Mouse (Mus musculus) embryonic facial prominence, embryonic 11.5 days (tissue): Measurements from ENCODE around the gene Apoa4. TPM values are rescaled to one million over a fixed set of nuclear protein-coding genes. Genes with fewer than 3 reads are reported as not detected.

Source experiments
- ATAC-seq: fragments of 200-750 bp; cut with Nextera tagmentation; replicated peaks from 2 replicates; pipeline ENCODE4 v1.8.0; 2017; ENCODE audit warnings: low read depth; ENCODE audit not compliant: insufficient number of reproducible peaks, low FRiP score, low TSS enrichment
- DNase-seq: peaks from one replicate; pipeline ENCODE4 v3.0.0-alpha.2; 2015; ENCODE audit warnings: low spot score
- H3K27ac ChIP-seq: fragments of 300-500 bp; sonication (generic); replicated peaks from 2 replicates; pipeline ENCODE4 v1.5.1; 2014; ENCODE audit warnings: mild to moderate bottlenecking, low read depth, low read length, control low read depth
- H3K27me3 ChIP-seq: fragments of 300-500 bp; sonication (generic); 2 replicates; pipeline ENCODE4 v1.6.1; 2014; ENCODE audit warnings: mild to moderate bottlenecking, low read length, moderate library complexity, mixed read lengths; ENCODE audit not compliant: control insufficient read depth, insufficient read depth
- H3K36me3 ChIP-seq: fragments of 300-500 bp; sonication (generic); replicated peaks from 2 replicates; pipeline ENCODE4 v1.6.1; 2014; ENCODE audit warnings: low read depth, mild to moderate bottlenecking, low read length, moderate library complexity, mixed read lengths; ENCODE audit not compliant: control insufficient read depth, insufficient read depth
- H3K4me1 ChIP-seq: fragments of 300-500 bp; sonication (generic); 2 replicates; pipeline ENCODE4 v1.6.1; 2014; ENCODE audit warnings: low read length, mixed read lengths; ENCODE audit not compliant: control insufficient read depth, insufficient read depth
- H3K4me2 ChIP-seq: fragments of 300-500 bp; sonication (generic); 2 replicates; pipeline ENCODE4 v1.6.1; 2014; ENCODE audit warnings: low read depth, mild to moderate bottlenecking, control low read depth, low read length, moderate library complexity
- H3K4me3 ChIP-seq: fragments of 300-500 bp; sonication (generic); 2 replicates; pipeline ENCODE4 v1.5.1; 2014; ENCODE audit warnings: low read depth, low read length, control low read depth
- H3K9ac ChIP-seq: fragments of 300-500 bp; sonication (generic); replicated peaks from 2 replicates; pipeline ENCODE4 v1.6.1; 2014; ENCODE audit warnings: mild to moderate bottlenecking, control low read depth, low read length
- H3K9me3 ChIP-seq: fragments of 300-500 bp; sonication (generic); replicated peaks from 2 replicates; pipeline ENCODE4 v1.6.1; 2016; ENCODE audit warnings: mild to moderate bottlenecking, low read length, inconsistent platforms, mixed read lengths; ENCODE audit not compliant: control insufficient read depth
- WGBS: fragments of 180-500 bp; shearing (Covaris S2); extraction: QIAGEN DNeasy Blood & Tissue Kit; methylation state at CpG from one replicate; pipeline ENCODE4 v1.1.7; 2014; 5-methylcytosine and 5-hydroxymethylcytosine counted together
- polyA plus RNA-seq: library from polyadenylated mRNA; unstranded; fragments of >200 nt; fragmentation: Nextera tagmentation; extraction: Ambion mirVana; gene quantifications from 2 replicates; pipeline ENCODE4 v1.2.1, GENCODE M21; 2014

Gene Apoa4
- polyA plus RNA-seq, 1 experiment from 2014 or later: not detected

- Histone ChIP-seq H3K27ac (no peak overlapping the region), H3K27me3 (no peaks in the 10 kb centered on the region), H3K9ac (no peak overlapping the region), H3K9me3 (no peaks in the 10 kb centered on the region), H3K4me2 (no peak overlapping the region), H3K36me3 (no peaks in the 10 kb centered on the region; the same call in 1 of the 2 replicates), H3K4me3 (no peak overlapping the region), H3K4me1 (no peaks in the 10 kb centered on the region)
- ATAC-seq: no peak
- WGBS: 85% methylated on average over 11 of the region's 11 CpGs
- no peak for DNase-seq
Observed at GRCm38 (mm10) chr9:46215338-46216322, 24.9 kb upstream of the Apoa4 start.

GRCm38 (mm10) chr9:46216744-46217470 is 23.6 kb upstream of the Apoa4 start:
- Histone ChIP-seq H3K4me1 (no peaks in the 10 kb centered on the region), H3K27me3 (no peaks in the 10 kb centered on the region), H3K4me3 (no peak overlapping the region), H3K9me3 (no peaks in the 10 kb centered on the region), H3K4me2 (no peak overlapping the region), H3K9ac (no peak overlapping the region), H3K36me3 (no peaks in the 10 kb centered on the region), H3K27ac (no peak overlapping the region)
- DNase-seq (no peak), ATAC-seq (no peak)
- WGBS: 93% methylated on average over 13 of the region's 13 CpGs

- Histone ChIP-seq H3K4me2 (no peak overlapping the region), H3K27ac (no peak overlapping the region), H3K4me1 (no peaks in the 10 kb centered on the region), H3K4me3 (no peak overlapping the region), H3K27me3 (no peaks in the 10 kb centered on the region), H3K9ac (no peak overlapping the region), H3K36me3 (no peaks in the 10 kb centered on the region; the same call in 1 of the 2 replicates), H3K9me3 (no peaks in the 10 kb centered on the region)
- DNase-seq: no peak
- no peak for ATAC-seq
- WGBS: 80% methylated on average over 9 of the region's 9 CpGs
Observed at GRCm38 (mm10) chr9:46218176-46218575, 22.3 kb upstream of the Apoa4 start.

GRCm38 (mm10) chr9:46223090-46223489 is 17.4 kb upstream of the Apoa4 start:
- no peak overlapping the region for H3K9ac ChIP-seq
- ATAC-seq (no peak), DNase-seq (no peak)
- no peak overlapping the region for H3K4me3 ChIP-seq
- H3K4me1 ChIP-seq: no peaks in the 10 kb centered on the region
- no peaks in the 10 kb centered on the region for H3K9me3 ChIP-seq
- WGBS: 88% methylated on average over 6 of the region's 6 CpGs
- H3K27ac ChIP-seq: no peak overlapping the region
- no peak overlapping the region for H3K4me2 ChIP-seq
- no peaks in the 10 kb centered on the region for H3K27me3 ChIP-seq
- no peaks in the 10 kb centered on the region; the same call in 1 of the 2 replicates for H3K36me3 ChIP-seq

- no peak for DNase-seq
- H3K27me3 ChIP-seq: no peaks in the 10 kb centered on the region
- no peak overlapping the region for H3K4me3 ChIP-seq
- H3K9ac ChIP-seq: no peak overlapping the region
- no peaks in the 10 kb centered on the region for H3K9me3 ChIP-seq
- H3K4me2 ChIP-seq: no peak overlapping the region
- ATAC-seq: no peak
- H3K36me3 ChIP-seq: no peaks in the 10 kb centered on the region; the same call in 1 of the 2 replicates
- H3K4me1 ChIP-seq: no peaks in the 10 kb centered on the region
- 81% methylated on average over 3 of the region's 3 CpGs for WGBS
- no peak overlapping the region for H3K27ac ChIP-seq
Observed at GRCm38 (mm10) chr9:46224101-46224500, 16.4 kb upstream of the Apoa4 start.

GRCm38 (mm10) chr9:46224945-46225660 is 15.4 kb upstream of the Apoa4 start:
- Histone ChIP-seq H3K9ac (no peak overlapping the region), H3K9me3 (no peaks in the 10 kb centered on the region), H3K4me2 (no peak overlapping the region), H3K27ac (no peak overlapping the region), H3K4me1 (no peaks in the 10 kb centered on the region; the same call in 1 of the 2 replicates), H3K36me3 (no peaks in the 10 kb centered on the region; the same call in 1 of the 2 replicates), H3K27me3 (no peaks in the 10 kb centered on the region), H3K4me3 (no peak overlapping the region)
- ATAC-seq: no peak
- no peak for DNase-seq
- 64% methylated on average over 5 of the region's 5 CpGs for WGBS

- no peak overlapping the region for H3K4me3 ChIP-seq
- H3K9ac ChIP-seq: no peak overlapping the region
- H3K9me3 ChIP-seq: no peaks in the 10 kb centered on the region
- no peak for ATAC-seq
- no peak overlapping the region for H3K4me2 ChIP-seq
- H3K27ac ChIP-seq: no peak overlapping the region
- no peaks in the 10 kb centered on the region; the same call in 1 of the 2 replicates for H3K4me1 ChIP-seq
- H3K27me3 ChIP-seq: no peaks in the 10 kb centered on the region
- WGBS: 87% methylated on average over 3 of the region's 3 CpGs
- no peaks in the 10 kb centered on the region; the same call in 1 of the 2 replicates for H3K36me3 ChIP-seq
- DNase-seq: no peak
Observed at GRCm38 (mm10) chr9:46227064-46227614, 13.4 kb upstream of the Apoa4 start.
